Mouse (Mus musculus) layer of hippocampus, adult 2 months (tissue): ENCODE results near the gene Plau. TPM values are rescaled to one million over a fixed set of nuclear protein-coding genes. Genes with fewer than 3 reads are reported as not detected.
A peak's percentile ranks its signal among the peaks of the same experiment; 100 is the strongest.

Source experiments
- DNase-seq, 2 experiments: peaks; one replicate each; pipeline ENCODE4 v3.0.0; 2022; ENCODE audit warnings: low spot score in 2 of 2
- H3K27ac ChIP-seq: fragments of 200-600 bp; 2 replicates; pipeline ENCODE4 v1.8.1; 2022
- H3K4me3 ChIP-seq: fragments of 200-600 bp; 2 replicates; pipeline ENCODE4 v1.8.1; 2022; ENCODE audit warnings: mild to moderate bottlenecking
- CTCF ChIP-seq: fragments of 200-600 bp; conservative IDR thresholded peaks from 2 replicates; pipeline ENCODE4 v1.8.1; 2022; ENCODE audit warnings: antibody characterized with exemption, mild to moderate bottlenecking, moderate library complexity
- total RNA-seq, 2 experiments: library from RNA; stranded (reverse); gene quantifications; 2 replicates each; pipeline ENCODE4 v1.2.3; 2021

Gene Plau
- total RNA-seq, 2 experiments from 2014 or later: 3.2 to 4.2 TPM

DNA sequence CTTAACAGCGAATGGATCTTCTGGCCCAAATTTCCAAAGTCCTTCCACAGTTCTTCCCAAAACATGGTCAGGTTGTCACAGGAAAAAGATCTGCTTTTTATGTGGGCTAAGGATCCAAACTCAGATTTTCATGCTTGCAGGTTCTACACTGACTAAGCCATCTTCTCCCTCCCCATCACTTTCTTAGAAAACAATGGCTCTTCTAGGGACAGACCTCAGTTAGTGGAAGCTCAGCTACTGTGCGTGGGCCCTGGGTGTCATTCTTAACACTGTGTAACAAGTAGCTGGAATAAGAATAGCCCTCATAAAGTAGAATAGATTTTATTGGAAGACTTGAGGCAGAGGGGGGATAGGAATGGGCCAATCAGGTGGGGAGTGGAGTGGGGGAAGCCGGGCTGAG is 21.0 kb upstream of the Plau start:
- Histone ChIP-seq H3K4me3 (no peak overlapping the region), H3K27ac (no peak overlapping the region)
- DNase-seq: no peak
- no peak for TF ChIP-seq CTCF

- Histone ChIP-seq H3K27ac (no peak overlapping the region), H3K4me3 (no peak overlapping the region)
- DNase-seq: no peak
- TF ChIP-seq CTCF: no peak
Observed at GRCm38 (mm10) chr14:20824517-20824916, 11.9 kb upstream of the Plau start.

DNA sequence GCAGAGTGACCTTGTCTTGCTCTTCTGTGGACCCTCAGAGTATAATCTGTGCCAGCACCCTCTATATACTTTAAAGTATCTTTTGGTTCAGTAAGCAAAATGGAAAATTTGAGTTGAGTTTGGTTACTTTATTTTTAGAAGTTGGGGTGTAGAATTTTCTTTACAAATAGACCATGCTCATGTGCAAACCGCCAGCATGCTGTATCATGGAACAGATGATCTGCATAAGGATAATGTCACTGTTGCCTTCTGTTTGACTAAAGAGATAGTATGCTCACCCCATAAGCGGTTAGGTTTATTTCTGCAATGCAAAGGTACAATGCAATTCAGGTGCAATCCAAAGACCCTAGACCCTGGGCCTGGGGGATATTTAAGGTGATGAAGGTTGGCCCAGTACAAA is 10.9 kb upstream of the Plau start:
- Histone ChIP-seq H3K27ac (peak overlapping the region; percentile 29; the same call in 1 of the 2 replicates), H3K4me3 (no peak overlapping the region)
- DNase-seq: peak; percentile 38 to 50
- no peak for TF ChIP-seq CTCF

DNA sequence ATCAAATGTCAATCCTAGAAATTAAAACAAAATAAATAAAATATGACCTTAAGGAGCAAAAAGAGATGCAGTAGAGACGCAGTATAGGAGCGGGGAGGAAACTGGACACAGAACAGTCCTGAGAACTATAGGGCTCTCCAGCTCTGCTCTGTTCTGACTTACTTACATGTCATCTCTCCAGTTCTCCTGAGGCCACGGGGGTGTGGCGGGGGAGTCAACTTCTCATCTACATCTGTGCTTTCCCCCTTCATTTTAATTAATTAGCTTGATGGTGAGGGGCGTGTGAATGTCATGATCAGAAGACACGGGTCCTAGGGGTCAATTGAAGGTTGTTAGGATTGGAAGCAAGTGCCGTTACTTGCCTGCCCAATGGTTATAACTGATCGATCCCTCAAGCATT is 9.4 kb upstream of the Plau start:
- no peak for TF ChIP-seq CTCF
- DNase-seq: no peak
- Histone ChIP-seq H3K27ac (no peak overlapping the region), H3K4me3 (no peak overlapping the region)

- no peak for DNase-seq
- Histone ChIP-seq H3K27ac (no peak overlapping the region), H3K4me3 (no peak overlapping the region)
- TF ChIP-seq CTCF: no peak
Observed at GRCm38 (mm10) chr14:20827491-20827890, 9.0 kb upstream of the Plau start.

- no peak overlapping the region for H3K27ac ChIP-seq
- DNase-seq: no peak
- H3K4me3 ChIP-seq: no peak overlapping the region
- no peak for TF ChIP-seq CTCF
Observed at GRCm38 (mm10) chr14:20828524-20828923, 7.9 kb upstream of the Plau start.

DNA sequence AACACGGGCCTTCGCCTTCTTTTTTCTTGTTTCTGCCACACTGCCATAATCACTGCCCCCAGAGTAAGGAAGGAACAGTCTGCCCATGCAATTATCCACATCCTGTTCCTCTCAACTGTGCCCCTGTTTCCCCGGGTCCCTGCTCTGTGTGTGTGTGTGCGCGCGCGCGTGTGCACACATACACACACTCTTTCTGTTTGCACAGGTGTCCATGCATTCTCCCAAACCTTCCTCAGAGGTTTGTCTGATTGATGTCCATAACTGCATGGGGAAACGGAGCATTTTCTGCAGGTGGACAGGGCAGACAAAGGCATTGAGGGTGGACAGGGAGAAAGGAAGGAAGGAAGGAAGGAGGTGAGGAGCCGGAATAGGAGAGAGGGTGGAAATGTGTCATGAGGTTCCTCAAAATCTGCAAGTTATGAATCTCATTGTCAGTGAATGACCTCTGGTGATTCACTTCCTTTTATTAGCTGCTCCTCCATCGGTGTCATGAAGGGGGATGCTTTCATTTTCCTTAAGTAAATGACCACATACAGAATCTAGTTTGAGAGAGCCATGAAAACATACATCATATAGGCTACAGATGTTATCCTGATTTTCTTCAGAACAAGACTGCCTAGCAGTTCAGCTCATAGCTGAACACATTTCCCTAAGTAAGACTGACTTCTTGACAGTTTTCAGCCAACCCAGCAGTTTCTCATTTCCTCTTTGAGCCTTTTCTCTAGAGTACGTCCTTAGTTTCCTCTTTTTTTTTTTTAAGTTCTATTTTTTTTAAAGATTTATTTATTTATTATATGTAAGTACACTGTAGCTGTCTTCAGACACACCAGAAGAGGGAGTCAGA is 6.7 kb upstream of the Plau start:
- TF ChIP-seq CTCF: no peak
- DNase-seq: no peak
- Histone ChIP-seq H3K27ac (0 out of 2 replicates have a peak overlapping the region, but pooled peaks have one; percentile 28), H3K4me3 (no peak overlapping the region)

- no peak for DNase-seq
- TF ChIP-seq CTCF: no peak
- Histone ChIP-seq H3K4me3 (no peak overlapping the region), H3K27ac (no peak overlapping the region)
Observed at GRCm38 (mm10) chr14:20831141-20831910, 5.1 kb upstream of the Plau start.

GRCm38 (mm10) chr14:20831915-20832314 is 4.5 kb upstream of the Plau start:
- TF ChIP-seq CTCF: no peak
- peak overlapping the region; percentile 36; the same call in 1 of the 2 replicates for H3K27ac ChIP-seq
- no peak overlapping the region for H3K4me3 ChIP-seq
- DNase-seq: no peak

DNA sequence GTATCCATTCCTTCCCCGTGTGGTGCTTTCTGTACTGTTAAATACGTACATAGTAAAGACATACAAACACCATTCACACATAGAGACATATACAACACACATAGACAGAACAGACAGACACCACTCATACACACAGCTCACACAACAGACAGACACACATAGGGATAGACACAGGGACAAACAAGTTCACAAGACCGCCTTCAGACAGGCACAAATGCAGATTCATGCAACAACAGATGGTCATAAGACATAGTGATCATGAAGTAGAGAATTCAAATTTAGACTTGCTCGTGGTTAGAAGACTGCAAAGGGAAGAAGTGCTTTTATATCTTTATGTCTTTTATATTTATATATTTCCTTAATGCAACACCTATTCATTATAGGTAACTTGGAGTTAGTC is 2.9 kb upstream of the Plau start:
- H3K27ac ChIP-seq: no peak overlapping the region
- DNase-seq: no peak
- H3K4me3 ChIP-seq: no peak overlapping the region
- TF ChIP-seq CTCF: no peak

- DNase-seq: no peak
- no peak for TF ChIP-seq CTCF
- H3K27ac ChIP-seq: no peak overlapping the region
- no peak overlapping the region for H3K4me3 ChIP-seq
Observed at GRCm38 (mm10) chr14:20834136-20834535, 2.3 kb upstream of the Plau start.

- DNase-seq: no peak
- peak overlapping the region; percentile 60 for H3K4me3 ChIP-seq
- TF ChIP-seq CTCF: no peak
- H3K27ac ChIP-seq: peak overlapping the region; percentile 52
Observed at GRCm38 (mm10) chr14:20836905-20837376, 481 bp downstream of the Plau start.

DNA sequence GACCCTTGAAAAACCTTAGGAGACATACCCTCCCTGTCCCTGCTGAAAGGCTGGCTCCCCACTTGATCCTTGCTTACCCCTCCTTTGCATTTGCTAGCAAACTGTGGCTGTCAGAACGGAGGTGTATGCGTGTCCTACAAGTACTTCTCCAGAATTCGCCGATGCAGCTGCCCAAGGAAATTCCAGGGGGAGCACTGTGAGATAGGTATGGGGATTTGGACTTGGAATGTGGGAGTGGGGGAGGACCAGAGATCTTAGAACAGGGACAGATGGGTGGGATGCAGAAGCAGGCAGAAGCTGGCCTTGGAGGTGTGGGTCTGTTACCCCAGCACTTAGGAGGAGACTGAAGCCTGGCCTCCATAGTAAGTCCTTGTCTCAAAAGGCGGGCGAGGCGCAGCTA is 1.2 kb downstream of the Plau start:
- no peak overlapping the region for H3K27ac ChIP-seq
- no peak for TF ChIP-seq CTCF
- no peak overlapping the region for H3K4me3 ChIP-seq
- DNase-seq: no peak
